Mouse (Mus musculus) CH12.LX (cell line): ENCODE measurements at regions not wholly inside any gene's neighbourhood (a gene's known extent, or its start where the extent isn't known, plus 50 kb on each side); places are given as distances from the start of the nearest gene placed in this dataset.

Experiments used
- DNase-seq: peaks from one replicate; pipeline ENCODE4 v3.0.0-alpha.2; 2013; ENCODE audit errors: extremely low read depth
- H3K27ac ChIP-seq: 2 replicates; pipeline ENCODE4 v1.5.1; 2012; ENCODE audit warnings: low read depth, mild to moderate bottlenecking, control low read depth, moderate library complexity; ENCODE audit not compliant: insufficient read depth
- H3K27me3 ChIP-seq: replicated peaks from 2 replicates; pipeline ENCODE3; 2012; ENCODE audit warnings: inconsistent platforms
- H3K36me3 ChIP-seq, 2 experiments: replicated peaks in 1 of 2; 2 replicates each; pipeline versions ENCODE3 to v1.6.1; 2012; ENCODE audit warnings: inconsistent platforms in 1 of 2, low read length in 1 of 2, mild to moderate bottlenecking in 1 of 2, mixed read lengths in 1 of 2, moderate library complexity in 1 of 2; ENCODE audit not compliant: control insufficient read depth in 1 of 2, insufficient read depth in 1 of 2
- H3K4me1 ChIP-seq, 2 experiments: 2 replicates each; pipeline ENCODE4 v1.6.1; 2012; ENCODE audit warnings: inconsistent platforms in 1 of 2, moderate library complexity in 1 of 2; ENCODE audit not compliant: insufficient read depth in 2 of 2, control insufficient read depth in 1 of 2
- H3K4me2 ChIP-seq: 2 replicates; pipeline ENCODE4 v1.6.1; 2012; ENCODE audit warnings: low read depth, mild to moderate bottlenecking, control low read depth; ENCODE audit not compliant: poor library complexity, insufficient read depth, severe bottlenecking
- H3K4me3 ChIP-seq, 3 experiments: fragments of 150-350 bp in 1 of 3; sonication (generic) in 1 of 3; replicated peaks in 1 of 3; 2 replicates each; pipeline versions ENCODE3 to v1.5.1; 2011 to 2012; ENCODE audit warnings: low read depth in 2 of 3, low read length in 2 of 3, mild to moderate bottlenecking in 2 of 3, moderate library complexity in 2 of 3, control low read depth in 1 of 3, improper control_type of control experiment in 1 of 3, inconsistent platforms in 1 of 3, mixed read lengths in 1 of 3; ENCODE audit not compliant: poor library complexity in 1 of 3
- H3K79me2 ChIP-seq: replicated peaks from 2 replicates; pipeline ENCODE4 v1.6.1; 2012; ENCODE audit warnings: mild to moderate bottlenecking, moderate library complexity; ENCODE audit not compliant: control insufficient read depth, poor library complexity, insufficient read depth, severe bottlenecking; ENCODE audit errors: extremely low read depth
- H3K9ac ChIP-seq: 2 replicates; pipeline ENCODE4 v1.6.1; 2012; ENCODE audit warnings: low read depth, mild to moderate bottlenecking, control low read depth, moderate library complexity; ENCODE audit not compliant: insufficient read depth
- H3K9me3 ChIP-seq: replicated peaks from 2 replicates; pipeline ENCODE3; 2012; ENCODE audit warnings: low read length, inconsistent platforms, mixed read lengths
- BHLHE40 ChIP-seq: IDR thresholded peaks from 2 replicates; pipeline ENCODE4 v1.6.1; 2011; ENCODE audit warnings: mild to moderate bottlenecking, low read depth, low read length, improper control_type of control experiment
- CTCF ChIP-seq, 2 experiments: IDR thresholded peaks in 1 of 2; conservative IDR thresholded peaks in 1 of 2; 2 replicates each; pipeline ENCODE4 v1.5.1; 2011 to 2012; ENCODE audit warnings: low read depth in 2 of 2, low read length in 2 of 2, improper control_type of control experiment in 1 of 2, inconsistent platforms in 1 of 2, mild to moderate bottlenecking in 1 of 2, moderate library complexity in 1 of 2
- E2F4 ChIP-seq: IDR thresholded peaks from 2 replicates; pipeline ENCODE4 v1.6.1; 2011; ENCODE audit warnings: low read depth, low read length, improper control_type of control experiment; ENCODE audit not compliant: insufficient replicate concordance
- ELF1 ChIP-seq: IDR thresholded peaks from 2 replicates; pipeline ENCODE4 v1.6.1; 2014; ENCODE audit warnings: low read depth, mild to moderate bottlenecking, inconsistent platforms, low read length, improper control_type of control experiment
- EP300 ChIP-seq: IDR thresholded peaks from 2 replicates; pipeline ENCODE4 v1.6.1; 2011; ENCODE audit warnings: low read length, improper control_type of control experiment
- GABPA ChIP-seq: IDR thresholded peaks from 2 replicates; pipeline ENCODE4 v1.6.1; 2012; ENCODE audit warnings: low read depth, low read length, improper control_type of control experiment, inconsistent platforms; ENCODE audit not compliant: insufficient replicate concordance
- HCFC1 ChIP-seq: IDR thresholded peaks from 2 replicates; pipeline ENCODE4 v1.6.1; 2012; ENCODE audit warnings: low read depth, mild to moderate bottlenecking, inconsistent platforms, low read length, improper control_type of control experiment
- IRF4 ChIP-seq: IDR thresholded peaks from 2 replicates; pipeline ENCODE4 v1.6.1; 2014; ENCODE audit warnings: low read depth, mild to moderate bottlenecking, inconsistent platforms, low read length, improper control_type of control experiment
- JUND ChIP-seq: conservative IDR thresholded peaks from 2 replicates; pipeline ENCODE4 v1.6.1; 2011; ENCODE audit warnings: low read depth, low read length, improper control_type of control experiment
- KAT2A ChIP-seq: IDR thresholded peaks from 2 replicates; pipeline ENCODE4 v1.6.1; 2012; ENCODE audit warnings: low read length, improper control_type of control experiment, inconsistent platforms; ENCODE audit not compliant: insufficient replicate concordance
- MAFK ChIP-seq: IDR thresholded peaks from 2 replicates; pipeline ENCODE4 v1.6.1; 2011; ENCODE audit warnings: low read length, improper control_type of control experiment; ENCODE audit not compliant: insufficient replicate concordance
- MAX ChIP-seq: IDR thresholded peaks from 2 replicates; pipeline ENCODE4 v1.6.1; 2011; ENCODE audit warnings: low read length, improper control_type of control experiment
- MAZ ChIP-seq: IDR thresholded peaks from 2 replicates; pipeline ENCODE4 v1.6.1; 2012; ENCODE audit warnings: low read depth, mild to moderate bottlenecking, inconsistent platforms, low read length, improper control_type of control experiment, moderate library complexity
- MXI1 ChIP-seq: IDR thresholded peaks from 2 replicates; pipeline ENCODE4 v1.6.1; 2011; ENCODE audit warnings: mild to moderate bottlenecking, low read depth, low read length, improper control_type of control experiment
- NELFE ChIP-seq: IDR thresholded peaks from 2 replicates; pipeline ENCODE4 v1.6.1; 2011; ENCODE audit warnings: low read depth, low read length, improper control_type of control experiment
- TBP ChIP-seq: conservative IDR thresholded peaks from 2 replicates; pipeline ENCODE4 v1.6.1; 2011; ENCODE audit warnings: low read depth, low read length, improper control_type of control experiment
- UBTF ChIP-seq: IDR thresholded peaks from 2 replicates; pipeline ENCODE4 v1.6.1; 2012; ENCODE audit warnings: low read depth, mild to moderate bottlenecking, inconsistent platforms, low read length, improper control_type of control experiment, moderate library complexity
- USF1 ChIP-seq: IDR thresholded peaks from 2 replicates; pipeline ENCODE4 v1.6.1; 2014; ENCODE audit warnings: low read depth, mild to moderate bottlenecking, inconsistent platforms, low read length, improper control_type of control experiment
- USF2 ChIP-seq: conservative IDR thresholded peaks from 2 replicates; pipeline ENCODE4 v1.6.1; 2011; ENCODE audit warnings: low read depth, low read length, improper control_type of control experiment
- ZC3H11A ChIP-seq: IDR thresholded peaks from 2 replicates; pipeline ENCODE4 v1.6.1; 2012; ENCODE audit warnings: low read depth, mild to moderate bottlenecking, inconsistent platforms, low read length, improper control_type of control experiment
- ZKSCAN1 ChIP-seq: IDR thresholded peaks from 2 replicates; pipeline ENCODE4 v1.6.1; 2012; ENCODE audit warnings: low read depth, inconsistent platforms, low read length, improper control_type of control experiment, borderline replicate concordance
- ZNF384 ChIP-seq: IDR thresholded peaks from 2 replicates; pipeline ENCODE4 v1.6.1; 2012; ENCODE audit warnings: low read depth, low read length, improper control_type of control experiment, inconsistent platforms
- dilution Hi-C: fragments of 300-500 bp; cut with MboI; formaldehyde crosslinking; loops from 2 replicates; pipeline ENCODE4 v1.14.3; 2020; ENCODE audit warnings: low sequenced_read_pairs; ENCODE audit not compliant: extremely low pct_unique_long_range_greater_than_20kb, extremely low pct_ligation_motif_present
- in situ Hi-C: fragments of 300-500 bp; cut with MboI; formaldehyde crosslinking; loops from 3 replicates; pipeline ENCODE4 v1.14.3; 2019; ENCODE audit warnings: low sequenced_read_pairs, low pct_ligation_motif_present, low pct_unique_long_range_greater_than_20kb, mixed read lengths

DNA sequence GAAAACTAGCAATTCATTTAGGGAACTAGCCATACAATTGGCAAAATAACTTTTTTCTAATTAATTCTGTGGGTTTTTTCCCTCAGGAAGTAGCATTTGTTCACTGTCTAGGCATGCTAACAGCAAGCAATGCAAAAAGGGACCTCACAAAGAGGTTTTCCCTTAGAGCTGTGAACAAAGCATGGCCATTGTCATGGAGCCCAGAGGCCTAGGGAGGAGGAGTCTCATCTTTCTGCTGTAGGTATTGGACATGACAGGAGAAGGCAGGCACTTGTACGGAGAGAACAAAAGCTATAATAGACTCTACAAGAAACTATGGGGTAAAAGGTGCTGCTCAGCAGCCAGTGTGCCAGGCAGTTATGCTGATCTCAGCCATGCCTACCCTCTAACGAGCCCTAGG is 666.8 kb upstream of the Igfbp3 start:
- TF ChIP-seq USF2 (no peak), ZKSCAN1 (no peak), MAZ (no peak), E2F4 (no peak), UBTF (no peak), USF1 (no peak), HCFC1 (no peak), MXI1 (no peak), GABPA (no peak), JUND (no peak), KAT2A (no peak), ZNF384 (no peak), EP300 (no peak), ELF1 (no peak)
- TF ChIP-seq, all 38 proteins: peak for 0
- DNase-seq: no peak
- no peaks in the 10 kb centered on the region for H3K4me1 ChIP-seq
- H3K79me2 ChIP-seq: no peaks in the 10 kb centered on the region
- peaks cover 37% of the 10 kb centered on the region for H3K9me3 ChIP-seq
- H3K9ac ChIP-seq: no peak overlapping the region
- no peak overlapping the region for H3K4me3 ChIP-seq
- H3K36me3 ChIP-seq: no peaks in the 10 kb centered on the region
- dilution Hi-C loops (no loop called here), in situ Hi-C loops (no loop called here)
- no peaks in the 10 kb centered on the region for H3K27me3 ChIP-seq
- H3K4me2 ChIP-seq: no peak overlapping the region
- no peak overlapping the region for H3K27ac ChIP-seq

DNA sequence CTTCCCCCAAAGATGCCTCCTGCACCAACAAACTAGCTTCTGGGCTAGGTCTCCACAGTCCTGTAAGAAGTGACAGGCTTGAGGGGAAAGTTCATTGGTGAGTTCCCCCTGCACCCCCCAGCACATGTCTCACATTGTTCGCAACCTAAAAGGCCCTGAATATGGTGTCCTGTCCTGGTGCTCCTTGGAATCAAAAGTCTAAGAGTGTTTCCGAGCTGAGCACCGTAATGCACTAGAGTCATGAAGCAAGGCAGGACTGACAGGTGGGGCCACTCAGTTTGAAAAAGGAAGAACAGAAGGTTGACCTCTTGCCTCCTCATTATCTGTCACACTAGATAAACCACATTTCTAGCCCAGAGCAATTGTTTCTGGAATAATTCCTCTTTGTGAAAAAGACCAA is 650.4 kb upstream of the Igfbp3 start:
- no peak for DNase-seq
- Histone ChIP-seq H3K4me1 (no peaks in the 10 kb centered on the region), H3K9me3 (peaks cover 61% of the 10 kb centered on the region), H3K4me2 (no peak overlapping the region), H3K27ac (no peak overlapping the region), H3K9ac (no peak overlapping the region), H3K27me3 (no peaks in the 10 kb centered on the region), H3K36me3 (no peaks in the 10 kb centered on the region), H3K4me3 (no peak overlapping the region), H3K79me2 (no peaks in the 10 kb centered on the region)
- dilution Hi-C loops: no loop called here
- in situ Hi-C loops: no loop called here
- TF ChIP-seq IRF4: no peak
- TF ChIP-seq USF2: no peak
- no peak for TF ChIP-seq NELFE
- no peak for TF ChIP-seq CTCF (conservative IDR thresholded peaks at IDR 0.05 in 1 of 2, IDR thresholded peaks at IDR 0.05 in 1 of 2; ENCODE audit: low read depth in 2 of 2, low read length in 2 of 2)
- no peak for TF ChIP-seq MAFK
- TF ChIP-seq MAX: no peak
- TF ChIP-seq UBTF: no peak
- TF ChIP-seq ZNF384: no peak
- TF ChIP-seq BHLHE40: no peak
- TF ChIP-seq E2F4: no peak
- no peak for TF ChIP-seq ZC3H11A
- no peak for TF ChIP-seq TBP
- TF ChIP-seq, all 38 proteins: peak for 0
